ENCODE assay signal across 8 mouse cellular contexts in genomic region chr13:51101777-51102132, GRCm38 (mm10). TPM values are rescaled to one million over a fixed set of nuclear protein-coding genes. Genes with fewer than 3 reads are reported as not detected.
DNase-seq lines count a peak whose midpoint lies in the region; ATAC-seq lines count a peak whose summit lies in the region.

No protein-coding gene starts in this region.

- H3K27ac ChIP-seq in heart, embryonic 10.5 days, result peak overlapping the region; percentile 99
- peak overlapping the region; percentile 76 for H3K27ac ChIP-seq in forebrain, embryonic 11.5 days (ENCODE audit: low read depth, low read length)
- H3K27ac ChIP-seq in liver, embryonic 13.5 days, result no peak overlapping the region

- H3K36me3 ChIP-seq in heart, embryonic 10.5 days, result peaks cover 33% of the 10 kb centered on the region
- H3K36me3 ChIP-seq in forebrain, embryonic 11.5 days (ENCODE audit: control insufficient read depth, insufficient read depth, low read length), result peaks cover 2% of the 10 kb centered on the region; the same call in 1 of the 2 replicates
- peaks cover 8% of the 10 kb centered on the region; the same call in 1 of the 2 replicates for H3K36me3 ChIP-seq in liver, embryonic 13.5 days

- intact Hi-C loops in heart, postnatal 10 days (cut with DNase I), result loop anchor here (5.0 kb wide), 3 partner anchors 71 to 316 kb away; partner anchors contain the start of gene Nxnl2

- no peaks in the 10 kb centered on the region for H3K27me3 ChIP-seq in heart, embryonic 10.5 days (ENCODE audit: insufficient read depth, poor library complexity, severe bottlenecking)
- no peaks in the 10 kb centered on the region for H3K27me3 ChIP-seq in forebrain, embryonic 11.5 days (ENCODE audit: control insufficient read depth, insufficient read depth, low read length)
- H3K27me3 ChIP-seq in liver, embryonic 13.5 days, result peaks cover 17% of the 10 kb centered on the region

- peak overlapping the region; percentile 90 for H3K4me3 ChIP-seq in heart, embryonic 10.5 days
- H3K4me3 ChIP-seq in forebrain, embryonic 11.5 days (ENCODE audit: low read depth, low read length), result peak overlapping the region; percentile 85
- peak overlapping the region; percentile 81 for H3K4me3 ChIP-seq in liver, embryonic 13.5 days (replicated peaks)

- DNase-seq in heart, embryonic 10.5 days (ENCODE audit: low spot score), result no peak
- no peak for DNase-seq in heart, postnatal 10 days
- no peak for DNase-seq in forebrain, embryonic 11.5 days (ENCODE audit: low spot score)
- no peak for DNase-seq in liver, embryonic 13.5 days
- DNase-seq in urinary bladder, postnatal 36 days (ENCODE audit: low spot score in 2 of 2), result no peak
- DNase-seq in ovary, postnatal 10 days (ENCODE audit: low spot score), result no peak
- DNase-seq in ovary, postnatal 14 days (ENCODE audit: low spot score), result no peak

- H3K4me2 ChIP-seq in forebrain, embryonic 11.5 days (ENCODE audit: low read depth, low read length, severe bottlenecking), result peak overlapping the region; percentile 60
- peak overlapping the region; percentile 89 for H3K4me2 ChIP-seq in liver, embryonic 13.5 days

- peak overlapping the region; percentile 97 for H3K9ac ChIP-seq in forebrain, embryonic 11.5 days (ENCODE audit: low read length)
- H3K9ac ChIP-seq in liver, embryonic 13.5 days, result peak overlapping the region; percentile 84

- 36% methylated on average over 11 of the region's 11 CpGs for WGBS in heart, embryonic 10.5 days
- WGBS in forebrain, embryonic 11.5 days, result 40% methylated on average over 11 of the region's 11 CpGs
- WGBS in liver, embryonic 13.5 days (ENCODE audit: insufficient replicate concordance), result 29% methylated on average over 11 of the region's 11 CpGs

- peak; percentile 66 for ATAC-seq in CD4-positive, CD25-positive, alpha-beta regulatory T cell, adult 4 months
- ATAC-seq in forebrain, embryonic 11.5 days (replicated peaks; ENCODE audit: low FRiP score), result no peak
- no peak for ATAC-seq in liver, embryonic 13.5 days (ENCODE audit: low read depth)

- H3K4me1 ChIP-seq in heart, embryonic 10.5 days, result peaks cover 5% of the 10 kb centered on the region; the same call in 1 of the 2 replicates
- H3K4me1 ChIP-seq in forebrain, embryonic 11.5 days (replicated peaks; ENCODE audit: control insufficient read depth, insufficient read depth, low read length), result 0 out of 2 replicates have a peak, but pooled peaks cover 2% of the 10 kb centered on the region
- H3K4me1 ChIP-seq in liver, embryonic 13.5 days (replicated peaks), result peaks cover 28% of the 10 kb centered on the region

- no peaks in the 10 kb centered on the region; the same call in 1 of the 2 replicates for H3K9me3 ChIP-seq in heart, embryonic 10.5 days
- peaks cover 11% of the 10 kb centered on the region for H3K9me3 ChIP-seq in forebrain, embryonic 11.5 days (ENCODE audit: control insufficient read depth, low read length)
- no peaks in the 10 kb centered on the region for H3K9me3 ChIP-seq in liver, embryonic 13.5 days (replicated peaks)

RNA-seq across cellular contexts. Expression of gene Spin1, which starts 1.1 kb away (rescaled TPM):
- 55.5 and 63.4 TPM in 2 replicates for polyA plus RNA-seq in heart, embryonic 10.5 days (2016; fragmentation: Nextera tagmentation; extraction: Ambion mirVana)
- total RNA-seq in heart, postnatal 10 days (2021), result 10 to 100 TPM; 56.7 to 61.8 TPM
- polyA plus RNA-seq in CD4-positive, CD25-positive, alpha-beta regulatory T cell, adult 4 months (2017; shearing (Covaris generic)), result 10 to 100 TPM; 37.8 to 40.4 TPM
- polyA plus RNA-seq in forebrain, embryonic 11.5 days (2014; fragmentation: Nextera tagmentation; extraction: Ambion mirVana), result 110 and 111 TPM in 2 replicates
- polyA plus RNA-seq in liver, embryonic 13.5 days (2015; fragmentation: Nextera tagmentation; extraction: Ambion mirVana), result 10.7 and 11.9 TPM in 2 replicates
